Mouse (Mus musculus) heart, adult 2 months (tissue): Measurements from ENCODE around the gene Slc10a4. TPM values are rescaled to one million over a fixed set of nuclear protein-coding genes. Genes with fewer than 3 reads are reported as not detected.

Source experiments
- DNase-seq, 2 experiments: peaks; one replicate each; pipeline ENCODE4 v3.0.0; 2021
- H3K27ac ChIP-seq: fragments of 200-600 bp; 2 replicates; pipeline ENCODE4 v1.8.1; 2022
- H3K27me3 ChIP-seq: fragments of 200-500 bp; 2 replicates; pipeline ENCODE4 v1.6.1; 2012; ENCODE audit warnings: mild to moderate bottlenecking, low read length, inconsistent platforms, mixed read lengths; ENCODE audit not compliant: control insufficient read depth, insufficient read depth
- H3K36me3 ChIP-seq: fragments of 200-500 bp; 2 replicates; pipeline ENCODE4 v1.6.1; 2012; ENCODE audit warnings: low read length, inconsistent platforms; ENCODE audit not compliant: control insufficient read depth, insufficient read depth
- H3K4me1 ChIP-seq: fragments of 200-500 bp; 2 replicates; pipeline ENCODE4 v1.6.1; 2011; ENCODE audit warnings: low read length; ENCODE audit not compliant: control insufficient read depth, insufficient read depth
- H3K4me3 ChIP-seq: fragments of 200-600 bp; 2 replicates; pipeline ENCODE4 v1.8.1; 2022
- H3K79me2 ChIP-seq: fragments of 200-500 bp; replicated peaks from 2 replicates; pipeline ENCODE4 v1.6.1; 2012; ENCODE audit warnings: mild to moderate bottlenecking, inconsistent platforms, low read length, moderate library complexity, mixed read lengths; ENCODE audit not compliant: control insufficient read depth, insufficient read depth
- H3K9ac ChIP-seq: fragments of 200-500 bp; 2 replicates; pipeline ENCODE4 v1.6.1; 2012; ENCODE audit warnings: low read depth, mild to moderate bottlenecking, control low read depth, inconsistent platforms, low read length, mixed read lengths
- CTCF ChIP-seq: fragments of 200-600 bp; IDR thresholded peaks from 2 replicates; pipeline ENCODE4 v1.8.1; 2022; ENCODE audit warnings: antibody characterized with exemption, mild to moderate bottlenecking, moderate library complexity
- EP300 ChIP-seq: fragments of 200-500 bp; IDR thresholded peaks from 2 replicates; pipeline ENCODE4 v1.6.1; 2011; ENCODE audit warnings: low read depth, low read length, control low read depth; ENCODE audit not compliant: insufficient read depth
- POLR2A ChIP-seq: fragments of 200-500 bp; IDR thresholded peaks from 2 replicates; pipeline ENCODE4 v1.6.1; 2011; ENCODE audit warnings: mild to moderate bottlenecking, low read depth, low read length, control low read depth; ENCODE audit not compliant: insufficient read depth
- WGBS: fragments of 180-500 bp; shearing (Covaris S2); methylation state at CpG from one replicate; pipeline ENCODE4 v1.1.7; 2018; 5-methylcytosine and 5-hydroxymethylcytosine counted together
- intact Hi-C: fragments of 180-260 bp; cut with DNase I; formaldehyde crosslinking; loops from one replicate; pipeline ENCODE4 v1.15.1; 2025
- long read RNA-seq: library from polyadenylated mRNA; stranded (forward); transcript quantifications from one replicate; pipeline ENCODE4 v2.0.0, GENCODE M21; 2021
- polyA plus RNA-seq: library from polyadenylated mRNA; depleted of rRNA; stranded (reverse); fragments of >200 nt; gene quantifications from 2 replicates; pipeline ENCODE4 v1.2.3, GENCODE M21; 2012; rRNA removed
- total RNA-seq, 2 experiments: library from RNA; stranded (reverse); gene quantifications; 2 replicates each; pipeline ENCODE4 v1.2.3; 2021

The Slc10a4 gene
- total RNA-seq (under 1 TPM in 1 of 2 experiments, not detected in 1; 0.16 TPM), polyA plus RNA-seq (0.37 and 0.76 TPM in 2 replicates)
- long read RNA-seq = 0 reads

DNA sequence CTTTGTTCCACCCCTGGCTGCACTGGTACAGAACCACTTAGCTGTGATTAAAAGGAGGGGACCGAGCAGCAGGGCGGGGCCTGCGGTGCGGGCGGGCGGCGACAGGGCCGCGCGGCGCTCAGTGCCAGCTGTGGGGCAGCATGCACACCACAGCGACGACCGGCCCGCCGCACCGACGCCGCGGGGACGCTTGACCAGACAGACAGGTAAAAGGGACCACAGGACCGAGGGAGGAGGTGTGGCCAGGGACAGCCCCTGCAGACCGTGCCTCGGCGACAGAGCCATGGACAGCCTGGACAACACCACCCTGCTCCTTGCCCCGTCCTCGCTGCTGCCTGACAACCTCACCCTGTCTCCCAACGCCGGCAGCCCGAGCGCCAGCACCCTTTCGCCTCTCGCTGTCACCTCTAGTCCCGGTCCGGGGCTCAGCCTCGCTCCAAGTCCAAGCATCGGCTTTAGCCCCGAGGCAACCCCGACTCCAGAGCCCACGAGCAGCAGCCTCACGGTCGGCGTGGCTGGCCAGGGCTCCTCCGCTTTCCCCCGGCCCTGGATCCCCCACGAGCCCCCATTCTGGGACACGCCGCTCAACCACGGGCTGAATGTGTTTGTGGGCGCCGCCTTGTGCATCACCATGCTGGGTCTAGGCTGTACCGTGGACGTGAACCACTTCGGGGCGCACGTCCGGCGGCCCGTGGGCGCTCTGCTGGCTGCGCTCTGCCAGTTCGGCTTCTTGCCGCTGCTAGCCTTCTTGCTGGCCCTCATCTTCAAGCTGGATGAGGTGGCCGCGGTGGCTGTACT, at the start of gene Slc10a4:
Gene Slc10a4 (plus strand): TSS at position 100 of the 798 bp plus-strand sequence.
- intact Hi-C loops = no loop called here
- H3K36me3 ChIP-seq = no peaks in the 10 kb centered on the region
- DNase-seq = peak in 1 of 2 experiments; percentile 41
- peak within 1 kb of the TSS; percentile 58 for H3K9ac ChIP-seq
- peak within 1 kb of the TSS; percentile 39 for H3K4me3 ChIP-seq
- no peak for TF ChIP-seq EP300
- no peak for TF ChIP-seq POLR2A
- no peak for TF ChIP-seq CTCF
- H3K79me2 ChIP-seq = no peaks in the 10 kb centered on the region
- H3K27me3 ChIP-seq = peaks cover 10% of the 10 kb centered on the region
- WGBS = 7% methylated on average over 64 of the region's 65 CpGs
- no peak within 1 kb of the TSS for H3K27ac ChIP-seq
- H3K4me1 ChIP-seq = no peaks in the 10 kb centered on the region

DNA sequence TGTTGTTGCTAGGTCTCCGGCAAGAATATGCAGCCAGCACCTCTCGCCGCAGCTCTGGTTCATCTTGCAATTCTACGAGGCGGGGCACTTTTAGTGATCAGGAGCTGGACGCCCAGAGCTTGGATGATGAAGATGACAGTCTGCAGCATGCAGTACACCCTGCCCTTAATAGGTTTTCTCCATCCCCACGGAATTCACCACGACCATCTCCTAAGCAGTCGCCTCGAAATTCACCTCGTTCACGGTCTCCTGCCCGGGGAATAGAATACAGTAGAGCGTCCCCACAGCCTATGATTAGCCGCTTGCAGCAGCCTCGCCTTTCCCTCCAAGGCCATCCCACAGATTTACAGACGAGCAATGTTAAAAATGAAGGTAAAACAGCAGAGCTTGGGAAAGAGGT, 49.4 kb upstream of the Slc10a4 start:
- Histone ChIP-seq H3K36me3 (peaks cover 2% of the 10 kb centered on the region), H3K27ac (no peak overlapping the region), H3K4me1 (no peaks in the 10 kb centered on the region), H3K9ac (no peak overlapping the region), H3K4me3 (no peak overlapping the region), H3K27me3 (no peaks in the 10 kb centered on the region), H3K79me2 (no peaks in the 10 kb centered on the region)
- TF ChIP-seq EP300 (no peak), POLR2A (no peak), CTCF (no peak)
- intact Hi-C loops = no loop called here
- 90% methylated on average over 17 of the region's 17 CpGs for WGBS
- DNase-seq = no peak

DNA sequence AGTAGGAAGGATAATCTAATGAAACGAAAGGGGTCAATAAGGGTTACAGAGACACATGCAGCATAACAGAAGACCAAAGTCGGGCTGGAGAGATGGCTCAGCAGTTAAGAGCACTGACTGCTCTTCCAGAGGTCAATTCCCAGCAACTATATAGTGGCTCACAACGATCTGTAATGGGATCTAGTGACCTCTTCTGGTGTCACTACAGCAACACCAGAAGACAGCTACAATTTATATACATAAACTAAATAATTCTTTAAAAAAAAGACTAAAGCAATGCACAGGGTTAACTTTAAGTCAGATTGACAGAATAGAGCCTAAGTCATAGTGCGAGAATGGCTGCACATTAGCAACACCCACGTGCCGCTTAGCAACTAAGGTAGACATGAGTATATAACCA, 46.6 kb upstream of the Slc10a4 start:
- Histone ChIP-seq H3K4me1 (no peaks in the 10 kb centered on the region), H3K36me3 (peaks cover 2% of the 10 kb centered on the region), H3K79me2 (no peaks in the 10 kb centered on the region), H3K9ac (no peak overlapping the region), H3K27ac (no peak overlapping the region), H3K4me3 (no peak overlapping the region), H3K27me3 (no peaks in the 10 kb centered on the region)
- 80% methylated on average over 6 of the region's 6 CpGs for WGBS
- no peak for DNase-seq
- TF ChIP-seq CTCF (peak; percentile 67), EP300 (no peak), POLR2A (no peak)
- intact Hi-C loops = no loop called here

DNA sequence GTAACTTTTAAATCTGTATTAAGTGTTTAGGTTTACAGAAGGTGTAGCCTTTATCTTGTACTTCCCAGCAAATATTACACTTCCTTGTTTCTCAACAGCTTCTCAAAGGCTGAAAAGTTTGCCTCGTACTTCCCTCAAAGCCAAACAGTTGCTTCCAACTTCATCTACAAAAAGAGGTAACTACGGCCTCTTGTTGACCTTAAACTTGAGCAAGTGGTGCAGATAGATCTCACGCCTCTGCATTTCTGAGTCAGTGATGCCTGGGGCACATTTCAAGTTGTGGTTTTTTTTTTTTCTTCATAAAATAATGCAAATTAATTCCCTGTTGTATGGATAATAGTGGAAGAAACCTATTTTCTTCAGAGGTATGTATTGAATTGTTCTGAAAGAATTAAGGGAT, 41.0 kb upstream of the Slc10a4 start:
- no peaks in the 10 kb centered on the region for H3K4me1 ChIP-seq
- 87% methylated on average over 3 of the region's 3 CpGs for WGBS
- no peak overlapping the region for H3K4me3 ChIP-seq
- H3K9ac ChIP-seq = no peak overlapping the region
- DNase-seq = no peak
- no peaks in the 10 kb centered on the region; the same call in 1 of the 2 replicates for H3K36me3 ChIP-seq
- H3K27ac ChIP-seq = no peak overlapping the region
- H3K27me3 ChIP-seq = no peaks in the 10 kb centered on the region
- H3K79me2 ChIP-seq = peaks cover 2% of the 10 kb centered on the region; the same call in 1 of the 2 replicates
- no peak for TF ChIP-seq POLR2A
- no peak for TF ChIP-seq CTCF
- no peak for TF ChIP-seq EP300
- intact Hi-C loops = no loop called here

DNA sequence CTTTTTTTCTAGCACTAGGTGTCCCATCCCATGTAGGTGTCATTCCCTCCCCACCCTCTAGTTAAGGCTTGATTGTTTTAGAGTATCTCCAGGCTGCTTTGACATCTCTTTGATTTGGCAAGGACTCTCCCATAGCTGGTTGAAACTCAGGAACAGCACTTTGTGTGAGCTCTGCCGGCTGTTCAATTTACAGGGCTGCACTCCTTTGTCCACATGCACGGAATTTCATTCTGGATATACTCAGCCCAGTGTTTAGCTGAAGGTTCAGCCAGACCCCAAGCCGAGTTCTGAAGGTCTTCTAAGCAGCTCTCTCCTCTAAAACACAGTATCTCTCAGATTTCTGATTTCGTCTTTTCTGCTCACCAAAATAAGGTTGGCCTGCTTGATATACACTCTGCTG, 34.2 kb upstream of the Slc10a4 start:
- no peak for TF ChIP-seq EP300
- no peak for TF ChIP-seq POLR2A
- TF ChIP-seq CTCF = no peak
- no peaks in the 10 kb centered on the region for H3K27me3 ChIP-seq
- peaks cover 2% of the 10 kb centered on the region; the same call in 1 of the 2 replicates for H3K79me2 ChIP-seq
- no peaks in the 10 kb centered on the region for H3K4me1 ChIP-seq
- WGBS = 76% methylated on average over 4 of the region's 4 CpGs
- peaks cover 4% of the 10 kb centered on the region for H3K36me3 ChIP-seq
- H3K9ac ChIP-seq = no peak overlapping the region
- intact Hi-C loops = loop anchor here (10.0 kb wide), 1 partner anchor 342 kb away; no protein-coding TSS in a partner anchor
- no peak for DNase-seq
- H3K27ac ChIP-seq = no peak overlapping the region
- H3K4me3 ChIP-seq = no peak overlapping the region

DNA sequence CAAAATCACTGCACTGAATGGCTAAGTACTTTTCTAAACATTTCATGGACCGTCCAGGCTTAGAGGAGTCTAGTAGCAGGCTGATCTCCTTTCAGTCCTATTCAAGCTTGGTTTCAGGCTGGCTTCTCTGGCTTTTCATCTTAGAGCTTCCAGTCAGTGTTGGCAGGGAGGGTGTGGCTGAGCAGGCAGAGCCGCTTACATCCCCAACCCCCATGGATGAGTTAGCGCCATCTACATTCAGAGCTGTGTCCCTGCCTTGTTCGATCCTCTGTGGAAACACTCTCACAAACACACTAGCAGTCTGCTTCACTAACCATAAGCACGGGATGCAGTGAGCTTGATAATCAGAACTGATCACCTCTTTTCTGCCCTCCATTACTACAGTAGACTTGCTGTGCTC, 33.7 kb upstream of the Slc10a4 start:
- 73% methylated on average over 5 of the region's 5 CpGs for WGBS
- DNase-seq = no peak
- Histone ChIP-seq H3K4me1 (no peaks in the 10 kb centered on the region), H3K4me3 (no peak overlapping the region), H3K27me3 (no peaks in the 10 kb centered on the region), H3K36me3 (peaks cover 4% of the 10 kb centered on the region), H3K9ac (no peak overlapping the region), H3K79me2 (peaks cover 2% of the 10 kb centered on the region; the same call in 1 of the 2 replicates), H3K27ac (no peak overlapping the region)
- intact Hi-C loops = loop anchor here (10.0 kb wide), 1 partner anchor 342 kb away; no protein-coding TSS in a partner anchor
- TF ChIP-seq CTCF (peak; percentile 21; the same call in 1 of the 2 replicates), POLR2A (no peak)
